Mouse (Mus musculus) T-cell, adult 2 months (primary cell): ENCODE data around the gene Map2k5.
A peak's percentile ranks its signal among the peaks of the same experiment; 100 is the strongest.

ENCODE experiments used
- DNase-seq: peaks from one replicate; pipeline ENCODE4 v3.0.0; 2022; ENCODE audit warnings: low spot score

Map2k5 gene

DNA sequence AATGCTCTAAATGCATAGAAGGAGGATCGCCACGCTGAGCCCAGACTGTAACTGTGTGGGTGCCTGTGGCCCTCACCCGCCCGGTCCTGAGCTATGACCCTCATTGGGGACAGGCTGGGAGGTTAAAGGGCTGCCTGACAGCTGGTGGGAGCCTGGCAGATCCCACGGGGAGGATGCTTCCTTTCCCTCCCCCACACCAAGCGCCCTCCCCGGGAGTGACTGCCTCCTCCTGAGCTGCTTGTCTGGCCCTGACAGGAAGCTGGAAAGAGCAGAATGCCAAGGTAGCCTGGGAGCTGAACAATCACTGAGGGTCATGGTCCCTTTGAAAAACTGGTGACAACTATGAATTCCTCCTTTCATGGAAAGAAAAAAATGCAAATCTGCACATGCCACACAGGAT, 190.4 kb downstream of the Map2k5 start:
- no peak for DNase-seq

DNA sequence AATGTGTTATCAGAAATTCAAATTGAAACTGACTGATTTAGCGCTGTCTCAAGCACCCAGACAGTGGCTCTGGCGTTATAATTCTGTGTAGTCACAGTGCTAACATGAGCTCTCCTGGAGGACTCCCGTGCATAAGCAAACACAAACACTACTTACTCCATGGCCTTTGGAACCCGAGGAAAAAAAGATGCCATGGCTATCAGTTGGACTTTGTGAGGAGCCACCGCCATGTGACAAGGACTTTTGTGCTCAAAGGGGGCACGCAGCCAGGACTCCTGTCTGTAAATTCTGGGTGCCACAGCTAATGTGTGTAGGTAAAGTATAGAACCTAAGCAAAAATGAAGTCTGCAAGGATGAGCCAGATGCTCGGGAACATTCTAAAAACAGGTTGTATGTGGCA, 192.5 kb downstream of the Map2k5 start:
- no peak for DNase-seq

DNA sequence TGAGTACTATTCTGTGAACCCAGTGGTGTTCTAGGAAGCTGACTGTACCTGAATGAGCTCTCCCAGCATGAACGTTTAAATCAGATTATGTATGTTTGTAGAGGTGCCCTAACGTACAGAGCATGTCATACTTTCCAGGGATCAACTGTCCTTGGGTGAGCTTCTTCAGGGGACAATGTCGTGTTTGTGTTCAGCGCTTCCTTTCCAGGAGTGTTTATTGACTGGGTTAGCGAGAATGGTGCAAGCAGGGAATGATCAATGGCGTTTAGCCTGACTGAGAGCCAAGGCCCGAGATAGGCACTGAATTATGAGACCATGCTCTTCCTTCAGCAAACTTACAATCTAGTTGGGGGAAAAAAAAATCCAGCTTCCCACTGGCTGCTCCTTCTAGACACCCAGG, 193.8 kb downstream of the Map2k5 start:
- no peak for DNase-seq

DNA sequence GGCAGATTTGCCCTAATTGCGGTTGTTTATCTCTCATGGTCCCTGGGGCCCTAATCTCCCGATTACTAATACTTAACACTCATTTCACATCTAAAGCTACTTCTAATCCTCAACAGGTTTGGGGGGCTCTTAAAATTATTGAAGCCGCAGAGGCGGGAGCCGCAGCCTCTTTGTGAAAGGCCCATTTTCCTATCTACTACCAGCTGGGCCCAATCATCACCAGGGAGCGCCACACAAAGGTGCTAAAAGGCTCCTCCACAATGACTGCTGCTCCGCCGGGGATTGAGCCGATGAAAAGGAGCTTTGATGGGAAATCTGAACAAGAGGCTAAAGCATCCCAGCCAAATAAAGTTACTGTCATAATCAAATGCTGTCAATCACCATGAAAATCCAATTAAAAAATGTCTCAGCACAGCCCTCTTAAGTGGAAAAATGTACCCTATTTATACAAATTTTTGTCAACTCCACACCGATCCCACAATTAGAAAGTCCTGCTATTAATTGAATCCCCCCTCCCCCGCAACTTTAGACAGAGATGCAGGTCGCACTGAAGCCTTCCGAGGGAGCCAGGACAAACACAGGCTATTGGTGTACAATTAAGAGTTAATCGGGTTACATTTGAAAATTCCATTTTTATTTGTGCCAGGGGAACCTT, 195.3 kb downstream of the Map2k5 start:
- DNase-seq: no peak

DNA sequence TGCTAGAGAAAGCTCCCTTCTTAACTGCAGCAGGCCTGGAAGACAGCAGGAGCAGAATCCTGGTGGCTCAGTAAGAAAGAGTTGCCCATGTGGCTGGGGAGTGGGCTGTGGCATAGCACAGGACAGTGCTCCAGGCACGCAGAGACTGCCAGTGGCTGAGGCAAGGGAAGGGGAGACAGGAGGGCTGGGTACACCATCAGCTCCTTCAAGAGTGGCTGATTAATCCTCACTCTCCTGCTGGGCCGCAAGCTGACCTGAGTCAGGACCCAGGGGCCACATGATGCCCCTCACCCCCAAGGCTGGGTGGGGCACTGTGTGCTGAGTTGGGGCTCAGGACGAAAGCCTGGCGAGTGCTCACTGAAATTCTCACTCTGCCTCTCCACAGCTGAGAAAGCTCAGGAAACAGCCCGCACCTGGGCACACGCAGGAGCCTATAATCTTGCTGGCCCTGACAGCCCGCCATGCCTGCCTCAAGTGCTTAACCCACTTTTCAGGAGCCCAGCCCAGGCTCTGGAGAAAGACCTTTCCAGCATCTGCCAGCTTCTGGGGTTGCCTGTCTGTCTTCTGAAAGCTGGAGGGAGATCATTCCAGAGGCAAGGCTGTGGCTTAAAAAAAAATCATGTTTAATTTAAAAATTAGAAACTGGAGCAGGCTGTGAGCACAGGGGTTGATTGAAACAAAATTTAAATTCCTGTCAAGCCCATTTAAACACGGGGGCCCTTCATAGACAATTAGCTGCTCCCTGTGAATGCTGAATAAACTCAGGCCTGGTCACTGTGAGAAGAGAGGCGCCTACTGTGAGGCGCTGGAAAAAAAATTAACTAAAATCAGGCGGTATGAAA, 196.1 kb downstream of the Map2k5 start:
- no peak for DNase-seq

DNA sequence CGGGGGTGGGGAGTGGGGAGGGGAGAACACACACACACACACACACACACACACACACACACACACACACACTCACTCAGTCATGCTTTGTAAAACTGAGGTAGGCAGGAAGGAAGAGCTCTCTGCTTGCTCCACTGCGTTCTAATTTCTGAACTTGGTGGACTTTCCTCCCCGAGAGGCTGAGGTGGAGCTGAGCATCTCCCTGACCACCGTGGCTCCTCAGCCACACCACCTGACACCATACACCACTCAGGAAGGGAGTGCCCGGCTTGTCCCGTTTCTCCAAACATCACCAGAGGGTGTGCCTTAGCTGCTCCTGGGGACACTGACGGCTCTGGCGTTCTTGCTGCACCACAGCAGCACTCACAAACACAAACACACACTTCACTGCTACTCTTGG, 199.4 kb downstream of the Map2k5 start:
- no peak for DNase-seq

DNA sequence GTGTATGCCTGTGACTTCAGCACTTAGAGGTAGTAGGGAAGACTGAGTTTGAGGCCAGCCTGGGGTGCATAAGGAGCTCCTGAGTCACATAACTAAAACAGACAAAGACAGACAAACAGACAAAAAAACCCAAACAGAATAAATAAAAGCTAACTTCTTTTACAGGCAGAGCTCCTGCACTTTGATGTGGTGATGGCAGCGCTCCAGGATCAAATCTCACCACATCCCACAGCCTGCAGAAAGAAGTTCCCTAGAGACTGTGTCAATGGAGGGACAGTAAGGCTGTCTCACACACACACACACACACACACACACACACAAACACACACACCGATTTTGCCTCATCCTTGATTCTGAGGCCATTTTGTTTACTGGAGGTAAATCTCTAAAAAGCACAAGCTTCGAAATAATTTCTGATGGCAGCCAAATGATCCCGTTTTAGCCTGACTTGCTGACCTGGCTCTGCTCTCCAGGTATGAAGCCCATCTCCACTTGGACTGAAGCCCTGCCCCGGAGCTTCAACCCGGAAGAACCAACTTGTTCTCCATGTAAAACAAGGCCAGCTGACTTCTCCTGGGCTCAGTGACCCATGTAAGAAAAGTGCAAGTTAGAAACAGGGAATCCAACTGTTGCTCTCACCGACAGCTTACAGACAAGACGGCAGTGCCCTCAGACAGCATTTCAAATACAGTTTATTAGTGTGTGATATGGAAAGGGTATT, 203.5 kb downstream of the Map2k5 start:
- DNase-seq: peak; percentile 66

DNA sequence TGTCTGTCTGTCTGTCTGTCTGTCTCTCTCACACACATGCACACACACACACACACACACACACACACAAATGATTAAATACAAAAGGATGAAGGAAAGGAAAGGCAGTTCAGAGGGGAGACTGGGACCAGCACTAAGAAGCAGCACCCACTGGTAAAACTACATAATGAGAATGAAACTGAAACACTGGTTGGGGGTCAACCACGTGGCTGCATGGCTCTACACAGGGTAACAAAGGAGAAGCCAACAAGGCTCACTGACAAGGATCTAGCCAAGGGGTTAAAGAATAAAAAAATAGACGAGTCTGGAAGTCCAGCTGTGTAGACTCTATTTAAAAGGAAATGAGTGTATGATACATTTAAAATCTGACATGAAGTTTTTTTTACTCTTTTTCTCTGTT, 205.8 kb downstream of the Map2k5 start:
- DNase-seq: no peak

DNA sequence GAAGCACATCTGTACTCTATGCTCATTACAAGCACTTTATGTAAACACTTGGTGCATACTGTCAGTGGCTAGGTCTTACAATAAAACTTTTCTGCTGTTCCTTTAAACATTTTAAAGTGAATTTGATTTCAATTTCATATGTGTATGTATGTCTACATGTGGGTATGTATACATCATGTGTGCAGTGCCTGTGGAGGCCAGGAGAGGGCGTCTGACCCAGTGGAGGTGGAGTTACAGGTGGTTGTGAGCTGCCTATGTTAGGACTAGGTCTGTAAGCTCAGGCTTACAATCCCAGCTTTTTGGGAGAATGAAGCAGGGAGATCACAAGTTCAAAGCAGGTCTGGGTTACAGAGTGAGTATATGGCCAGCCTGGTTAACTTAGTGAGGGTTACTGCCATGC, 208.6 kb downstream of the Map2k5 start:
- DNase-seq: no peak

DNA sequence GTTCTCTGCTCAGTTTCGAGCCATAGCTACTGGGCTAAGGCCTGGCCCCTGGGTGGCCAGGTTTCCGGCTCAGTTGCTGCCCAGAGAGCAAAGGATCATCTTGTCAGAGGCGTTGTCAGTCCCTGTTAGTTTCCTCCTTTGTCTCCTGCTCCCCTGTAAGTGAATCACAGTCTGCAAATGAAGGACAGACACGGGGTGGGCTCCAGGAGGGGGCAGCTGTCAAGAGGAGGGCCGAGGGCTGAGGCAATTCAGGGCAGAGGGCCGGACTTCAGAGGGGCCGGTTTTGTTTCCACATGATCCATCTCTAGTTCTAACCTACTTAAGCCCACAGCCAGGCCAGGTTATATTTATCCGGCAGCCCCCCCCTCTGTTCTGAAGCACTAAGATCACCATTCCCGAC, 212.6 kb downstream of the Map2k5 start:
- no peak for DNase-seq

DNA sequence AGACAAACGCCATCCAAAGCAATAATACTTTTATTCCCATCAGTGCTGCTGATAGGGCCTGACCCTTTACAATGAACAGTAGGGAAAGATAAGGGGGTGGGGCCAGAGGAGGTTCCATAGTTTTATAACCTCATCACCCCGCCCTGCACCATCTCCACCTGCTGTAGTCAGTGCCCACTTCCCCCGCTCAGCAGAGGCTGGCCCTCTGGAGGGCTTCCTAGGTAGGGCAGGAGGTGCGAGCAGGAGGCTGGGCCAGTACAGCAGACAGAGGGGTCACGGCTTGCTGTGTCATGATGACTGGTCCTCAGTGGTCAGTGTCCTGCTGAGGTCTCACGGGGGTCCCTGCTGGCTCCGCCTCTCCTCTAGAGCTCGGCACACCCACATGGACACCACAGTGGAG, 213.9 kb downstream of the Map2k5 start:
- DNase-seq: no peak

DNA sequence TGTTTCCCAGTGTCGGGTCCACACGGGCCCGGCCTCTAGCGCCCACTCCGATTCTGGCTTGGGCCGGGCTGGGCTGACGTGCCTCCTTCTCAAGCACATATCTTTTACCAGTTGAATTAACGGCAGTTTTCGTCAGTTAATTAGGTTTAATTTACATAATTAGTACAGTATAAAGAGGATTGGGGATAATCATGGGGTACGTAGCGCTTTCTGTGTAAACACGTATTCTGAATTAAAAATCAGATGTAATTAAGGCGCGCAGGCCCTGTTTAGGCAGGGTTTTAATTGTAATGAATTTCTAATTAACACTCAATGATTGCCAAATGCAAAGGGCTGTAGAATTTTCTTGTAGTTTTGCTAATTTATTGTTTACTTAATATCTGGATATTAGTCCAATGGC, 225.8 kb downstream of the Map2k5 start:
- DNase-seq: no peak

DNA sequence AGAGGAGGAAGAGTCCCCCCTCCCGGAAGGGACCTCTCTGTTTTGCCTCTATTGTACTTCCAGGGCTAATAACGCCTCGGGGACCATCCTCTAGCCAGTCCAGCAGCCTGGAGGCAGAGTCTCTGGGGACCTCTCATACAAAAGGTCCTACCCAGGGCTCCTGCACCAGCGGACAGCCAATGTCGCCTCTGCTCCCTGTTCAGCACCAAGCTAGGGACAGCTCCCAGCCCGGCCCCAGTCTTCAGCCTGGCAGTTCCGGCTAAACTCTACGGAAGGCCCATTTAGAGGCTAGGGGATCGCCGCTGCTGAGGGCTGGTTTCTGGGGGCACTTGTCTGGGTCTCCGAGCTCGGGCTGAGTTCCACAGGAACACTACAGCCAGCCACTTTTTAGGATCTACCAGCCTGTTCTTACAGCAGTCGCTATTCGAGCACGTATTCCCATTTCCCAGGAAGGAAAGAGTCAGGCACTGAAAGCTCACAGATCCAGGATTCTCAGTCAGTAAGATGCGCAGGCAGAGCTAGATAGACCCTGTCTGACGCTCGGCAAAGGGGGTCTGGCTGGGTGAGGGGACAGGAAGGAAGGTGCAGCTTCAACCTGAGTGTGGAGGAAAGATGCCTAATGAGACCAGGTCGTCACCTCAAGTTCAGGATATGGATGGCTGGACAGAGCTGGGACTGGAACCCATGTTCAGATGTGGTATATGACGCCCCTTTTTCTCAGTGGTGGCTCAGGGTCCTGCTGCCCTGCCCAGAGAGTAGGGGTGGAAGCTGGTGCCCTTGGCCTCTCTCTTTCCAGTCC, 226.4 kb downstream of the Map2k5 start:
- no peak for DNase-seq

DNA sequence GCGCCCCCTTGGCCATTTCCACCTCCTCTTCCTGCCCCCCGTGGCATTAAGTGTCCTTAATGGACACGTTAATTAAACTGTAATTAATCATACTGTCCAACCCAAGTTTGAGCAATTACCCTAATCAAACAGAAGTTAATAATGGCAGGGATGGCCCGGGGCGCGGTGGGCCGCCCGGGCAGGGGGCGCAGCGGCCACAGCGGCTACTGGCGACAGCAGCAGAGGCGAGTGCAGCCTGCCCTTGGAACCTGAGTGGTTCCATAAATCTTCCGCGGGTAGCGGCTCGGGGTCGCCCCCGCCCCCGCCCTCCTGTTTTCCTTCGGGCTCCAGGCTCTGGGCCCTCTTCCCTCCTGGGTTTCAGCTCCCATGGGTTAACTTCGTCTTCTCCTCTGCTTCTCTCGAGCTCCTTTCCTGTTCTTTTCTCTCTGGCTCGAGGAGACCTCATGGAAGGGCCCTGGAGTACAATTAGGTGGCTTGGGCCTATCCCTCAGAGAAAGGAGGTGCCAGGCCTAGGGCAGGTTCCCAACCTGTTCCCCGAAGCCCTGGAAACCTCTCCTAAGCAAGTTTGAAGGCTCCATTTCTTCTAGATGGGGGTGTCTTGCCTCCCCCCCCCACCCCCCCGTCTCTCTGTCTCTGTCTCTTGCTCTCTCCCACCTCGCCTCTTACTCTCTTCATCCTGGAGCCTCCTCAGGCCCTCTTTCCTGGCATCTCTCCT, 227.5 kb downstream of the Map2k5 start:
- no peak for DNase-seq

DNA sequence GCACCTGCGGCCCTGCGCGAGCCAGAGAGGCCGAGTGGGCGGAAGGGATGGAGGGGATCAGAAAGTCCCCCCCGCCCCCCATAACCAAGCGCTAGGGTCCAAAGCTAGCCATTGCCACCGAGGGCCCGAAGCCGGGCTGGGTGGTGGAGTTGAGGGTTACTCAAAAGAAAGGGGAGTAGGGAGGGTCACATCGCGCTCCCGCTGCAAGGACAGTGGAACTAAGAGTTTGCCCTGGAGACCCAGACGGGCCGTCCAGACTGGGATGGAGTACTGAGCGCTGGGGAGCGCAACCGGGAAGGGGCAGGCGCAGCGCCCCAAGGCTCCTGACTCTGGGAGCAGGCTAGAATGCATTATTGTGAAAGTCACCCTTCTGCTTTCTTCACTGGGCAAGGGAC, 228.3 kb downstream of the Map2k5 start:
- DNase-seq: no peak

DNA sequence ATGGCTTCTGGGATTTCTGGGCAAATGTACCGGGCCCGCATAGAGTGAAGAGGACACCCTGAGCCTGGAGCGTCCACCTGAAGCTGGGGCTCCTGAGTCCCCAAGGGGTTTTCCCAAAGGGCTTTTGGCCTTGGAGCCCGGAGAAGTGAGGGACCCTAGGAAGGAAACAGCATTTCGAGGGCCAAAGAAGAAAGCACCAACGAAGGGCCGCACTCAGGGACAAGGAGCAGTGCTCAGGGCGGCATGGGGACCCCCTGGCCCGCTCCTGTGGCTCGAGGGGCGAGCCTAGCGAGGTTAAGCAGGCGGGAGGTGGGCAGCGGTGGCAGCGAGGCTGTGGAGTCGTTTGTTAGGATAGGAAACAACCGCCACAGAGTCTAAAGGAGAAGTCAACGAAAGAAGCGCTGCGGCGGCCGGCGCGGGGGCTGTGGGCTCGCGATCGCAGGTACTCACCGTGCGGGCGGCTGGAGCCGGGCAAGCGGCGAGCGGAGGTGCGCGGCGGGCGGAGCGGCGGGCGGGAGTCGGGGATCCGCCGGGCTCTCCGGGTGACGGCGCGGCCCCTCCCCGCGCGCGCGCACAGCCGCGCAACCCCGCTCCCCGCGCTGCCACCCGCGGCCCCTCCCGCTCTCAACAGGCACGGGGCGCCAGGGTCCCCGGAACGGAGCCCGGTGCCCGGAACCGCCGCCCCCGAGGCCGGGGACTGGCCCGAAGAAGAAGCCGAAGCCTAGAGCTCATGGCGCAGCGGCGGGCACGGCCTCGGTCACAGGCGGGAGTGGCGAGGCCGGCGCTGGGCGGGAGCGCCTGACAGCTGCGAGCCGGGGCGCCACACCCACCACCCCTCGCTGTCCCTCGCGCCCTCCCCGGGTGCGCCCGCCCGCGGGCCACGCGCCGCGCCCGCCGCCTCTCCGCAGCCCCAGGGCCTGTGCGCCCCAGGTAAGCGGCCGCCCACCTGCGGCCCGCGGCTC, 229.0 kb downstream of the Map2k5 start, which contains the start of gene Skor1:
Skor1 (minus strand) TSS at position 552 of the 962 bp plus-strand sequence.
- DNase-seq: no peak

DNA sequence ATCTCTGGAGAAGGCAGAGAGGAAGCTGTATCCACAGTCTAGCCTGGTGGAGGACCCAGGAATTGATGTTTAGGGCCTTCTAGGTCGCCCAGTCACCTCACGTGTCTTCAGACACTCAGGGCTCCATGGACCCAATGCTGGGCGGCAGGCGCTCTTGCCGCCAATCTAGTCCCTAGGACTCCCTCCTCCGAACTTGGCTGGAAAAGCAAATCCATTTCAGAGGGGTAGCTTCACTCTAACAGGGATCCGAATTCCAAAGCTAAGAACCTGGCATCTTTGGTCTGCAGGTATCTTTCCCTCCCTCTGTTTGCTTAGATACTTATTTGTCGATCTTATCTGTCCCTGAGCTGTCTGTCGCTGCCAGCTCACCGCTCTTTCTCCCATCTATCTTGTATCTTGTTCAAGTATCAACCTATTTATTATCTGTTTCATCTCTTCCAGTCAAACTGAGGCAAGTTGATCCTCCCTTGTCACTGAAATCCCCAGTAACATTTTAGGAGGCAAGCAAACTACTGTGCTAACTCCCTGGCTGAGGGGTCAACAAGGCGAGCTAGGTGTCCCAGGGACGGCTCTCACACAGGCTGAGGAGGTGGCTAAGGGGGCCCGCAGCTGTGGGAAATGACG, 229.8 kb downstream of the Map2k5 start:
- no peak for DNase-seq

DNA sequence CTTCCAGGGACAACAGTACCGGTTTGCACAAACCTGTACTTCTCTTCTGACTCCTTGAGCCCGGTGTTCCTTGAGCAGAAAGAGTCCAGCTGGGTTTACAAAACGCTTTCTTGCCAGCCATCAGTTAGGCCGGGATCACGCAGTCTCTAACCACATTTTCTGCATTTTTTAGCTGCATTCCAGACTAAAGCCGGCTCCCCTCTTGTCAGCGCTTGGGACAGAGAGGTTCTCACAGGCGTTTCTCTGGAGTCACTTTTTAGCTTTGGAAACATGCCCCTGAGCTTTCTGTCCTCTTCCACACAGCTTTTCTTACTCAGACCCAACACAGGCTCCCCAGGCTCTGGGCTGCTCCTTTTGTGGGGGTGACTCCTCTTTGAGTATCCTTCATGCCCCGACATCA, 230.4 kb downstream of the Map2k5 start:
- DNase-seq: no peak

DNA sequence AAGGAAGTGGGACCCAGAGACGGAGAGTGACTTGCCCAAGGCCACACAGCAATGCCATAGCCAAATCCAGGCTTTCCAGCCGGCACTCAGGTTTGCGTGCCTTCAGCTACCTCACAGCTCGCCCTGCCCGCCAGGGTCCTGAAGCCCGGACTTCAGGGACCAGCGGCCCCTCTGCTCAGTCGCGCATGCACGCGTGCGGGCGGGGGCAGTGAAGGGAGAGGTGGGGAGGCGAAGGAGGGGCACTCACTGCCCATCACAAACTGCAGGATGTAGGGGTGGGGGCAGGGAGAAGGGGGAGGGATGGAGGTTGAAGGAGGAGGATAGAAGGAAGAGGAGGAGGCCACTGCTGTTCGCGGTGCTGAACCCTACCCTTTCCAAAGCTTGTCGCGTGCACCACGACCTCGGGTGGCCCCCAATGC, 230.8 kb downstream of the Map2k5 start:
- no peak for DNase-seq
